Mouse (Mus musculus): ENCODE data around the gene Gas2l2. TPM values are rescaled to one million over a fixed set of nuclear protein-coding genes. Genes with fewer than 3 reads are reported as not detected.

Gene Gas2l2
- 0.14 and 0.19 TPM in 2 replicates for polyA plus RNA-seq (2012; rRNA removed)

DNA sequence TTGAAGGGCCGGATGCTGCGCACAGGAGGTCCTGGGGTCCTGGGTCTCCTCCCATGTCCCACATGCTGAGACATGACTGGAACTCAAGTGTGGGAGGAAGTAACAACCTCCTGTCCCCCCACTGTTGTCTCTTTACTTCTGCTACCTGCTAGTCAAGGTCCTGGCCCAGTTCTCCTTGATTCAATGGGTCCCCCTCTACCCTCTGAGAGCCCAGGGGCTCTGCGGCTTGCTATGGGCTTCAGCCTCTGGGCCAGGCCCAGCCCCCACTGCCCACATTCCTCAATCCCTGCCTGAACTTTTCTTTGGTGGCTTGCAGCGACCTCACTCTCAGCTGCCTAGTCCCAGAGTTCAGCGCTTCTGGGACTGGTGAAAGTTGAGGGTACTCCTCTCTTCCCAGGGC lies at the start of gene Gas2l2:
Gene Gas2l2 (minus strand): TSS at position 101 of the 400 bp plus-strand sequence.
- no peak for DNase-seq (ENCODE audit: low spot score)

DNA sequence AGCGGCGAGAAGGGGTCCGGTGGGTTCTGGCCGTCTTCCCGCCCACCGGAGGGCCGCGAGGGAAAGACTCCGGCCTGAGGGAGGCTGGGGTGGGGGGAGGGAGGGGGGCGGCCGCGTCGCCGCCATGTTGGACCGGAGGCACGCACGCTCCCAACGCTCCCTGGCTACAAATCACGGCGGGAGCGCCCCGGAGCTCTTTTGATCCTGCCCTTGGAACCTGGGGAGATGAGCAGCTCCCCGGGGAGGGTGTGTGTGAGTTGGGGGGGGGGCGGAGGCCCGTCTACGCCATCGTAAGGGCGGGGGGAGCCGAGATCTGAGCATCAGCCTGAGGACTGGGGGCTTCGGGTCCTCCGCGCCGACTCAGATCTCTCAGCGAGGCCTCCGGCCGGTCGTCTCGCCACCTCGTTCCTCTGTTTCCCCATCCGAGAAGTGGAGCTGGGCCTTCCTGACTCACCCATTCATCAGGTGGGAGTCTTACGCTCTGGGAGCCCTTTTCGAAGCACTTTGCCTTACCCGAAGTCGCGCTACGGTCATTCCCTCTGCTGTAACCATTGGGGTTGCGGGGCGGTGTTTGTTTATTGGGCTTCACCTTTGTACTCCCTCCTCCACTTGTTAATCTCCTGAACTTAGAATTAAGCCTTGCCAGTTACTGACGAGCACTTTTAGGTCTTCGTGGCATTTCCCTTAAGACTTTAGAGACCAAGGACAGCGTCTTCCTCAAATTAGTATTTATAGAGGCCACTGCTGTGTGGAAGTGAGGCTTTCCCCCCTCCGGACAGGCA lies 44.2 kb upstream of the Gas2l2 start:
- no peak for DNase-seq (ENCODE audit: low spot score)

DNA sequence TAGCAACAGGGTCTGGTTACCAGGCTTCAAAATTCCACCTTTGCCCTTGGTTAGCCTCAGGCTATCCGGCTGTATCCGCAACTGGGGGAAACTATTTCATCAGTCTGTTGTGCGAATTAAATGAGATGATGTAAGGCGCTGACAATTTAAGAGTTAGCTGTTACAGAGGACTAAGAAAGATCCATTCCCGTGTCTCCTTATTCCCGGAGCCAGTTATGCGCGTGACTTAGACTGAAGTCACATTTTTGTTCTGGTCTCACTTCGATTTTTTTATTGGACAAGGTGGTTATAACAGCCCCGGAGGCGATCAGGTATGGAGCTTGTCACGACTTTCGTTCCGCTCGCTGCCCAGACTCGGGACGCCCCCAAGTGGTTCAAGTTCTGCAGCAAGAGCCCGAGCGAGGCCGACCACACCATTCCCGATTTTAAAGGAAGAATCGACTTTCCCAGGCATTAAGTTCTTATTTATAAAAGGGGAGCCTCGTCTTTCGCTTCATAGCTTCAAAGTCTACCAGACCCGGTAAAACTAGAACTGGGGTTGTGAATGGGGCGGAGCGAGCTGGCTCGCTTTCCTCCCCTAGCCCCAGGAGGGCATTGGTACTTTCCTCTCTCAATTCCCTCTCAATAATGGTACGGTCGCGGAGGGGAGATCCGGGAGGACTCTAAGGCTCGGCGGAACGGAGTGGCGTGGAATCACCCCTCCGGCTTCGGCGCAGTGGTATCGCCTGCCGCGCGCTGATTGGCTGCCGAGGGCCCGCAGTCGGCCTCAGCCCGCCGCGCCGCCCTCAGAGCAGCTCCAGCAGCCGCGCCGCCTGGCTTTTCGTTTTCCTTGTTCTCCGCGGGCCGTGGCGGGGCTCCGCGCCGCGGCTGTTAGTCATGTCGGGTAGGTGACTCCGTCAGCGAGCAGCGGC lies 43.3 kb upstream of the Gas2l2 start, which contains the start of gene Taf15:
Gene Taf15 (plus strand): TSS at position 763 of the 911 bp plus-strand sequence.
- peak; percentile 98 for DNase-seq (ENCODE audit: low spot score)

DNA sequence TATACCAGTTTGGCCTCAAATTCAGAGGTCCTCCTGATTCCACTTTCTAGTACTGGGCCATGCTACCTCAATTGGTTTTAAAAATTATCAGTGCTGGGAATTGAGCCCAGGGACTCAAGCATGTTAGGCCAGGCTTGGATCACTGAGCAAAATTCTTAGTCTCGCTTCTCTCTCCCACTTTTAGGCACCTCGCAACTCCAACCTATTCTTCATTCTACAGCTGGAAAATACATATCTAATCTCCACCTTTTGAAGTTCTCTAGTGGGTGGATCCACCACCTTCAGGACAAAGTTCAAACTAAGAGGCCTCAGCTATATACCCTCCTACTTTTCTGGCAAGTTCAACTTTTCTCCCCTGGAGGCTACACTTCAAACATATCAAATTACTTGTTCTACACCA lies 42.5 kb upstream of the Gas2l2 start:
- DNase-seq (ENCODE audit: low spot score): no peak

DNA sequence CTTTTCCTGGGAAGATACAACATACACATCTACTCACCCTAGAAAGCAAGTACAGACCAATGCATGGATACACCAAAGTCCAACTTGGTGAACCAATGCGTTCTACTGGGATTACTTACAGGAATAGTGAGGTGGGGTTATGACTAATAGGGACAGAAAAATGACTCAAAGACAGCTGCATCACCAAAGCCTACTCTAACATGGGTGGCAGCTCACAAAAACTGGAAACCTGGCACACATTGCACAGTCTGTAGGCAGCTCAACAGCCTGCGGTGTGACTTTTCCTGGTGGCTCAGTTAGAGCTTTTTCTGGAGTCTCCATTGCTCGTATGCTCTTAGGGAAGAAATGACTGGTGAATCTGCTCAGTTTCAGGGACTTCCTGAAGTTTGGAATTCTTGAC lies 39.5 kb upstream of the Gas2l2 start:
- DNase-seq (ENCODE audit: low spot score): no peak

DNA sequence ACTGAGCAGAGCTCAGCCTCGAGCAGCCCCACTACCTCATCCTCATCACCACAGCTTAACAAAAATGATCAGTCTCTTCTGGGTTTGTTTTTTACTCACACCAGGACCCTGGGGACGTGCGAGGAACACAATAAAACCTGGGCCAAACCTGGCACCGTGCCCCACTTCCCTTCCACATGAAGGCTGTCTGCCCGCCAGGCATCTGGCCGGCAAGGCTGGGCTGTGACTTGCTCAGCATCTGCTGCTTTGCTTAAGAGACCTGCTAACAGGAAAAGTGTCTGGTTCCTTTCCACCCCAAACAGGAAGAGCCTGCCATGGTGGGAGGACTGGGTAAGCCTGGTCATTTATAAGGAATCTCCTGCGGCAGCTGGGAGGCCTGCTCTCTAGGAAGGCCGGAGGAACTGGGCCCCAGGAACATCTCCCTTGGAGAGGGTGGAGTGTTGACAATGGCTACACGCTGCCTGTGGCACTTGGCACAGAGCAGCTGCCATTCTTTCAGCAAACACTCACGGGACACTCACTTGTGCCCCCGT lies 37.9 kb upstream of the Gas2l2 start:
- no peak for DNase-seq (ENCODE audit: low spot score)

DNA sequence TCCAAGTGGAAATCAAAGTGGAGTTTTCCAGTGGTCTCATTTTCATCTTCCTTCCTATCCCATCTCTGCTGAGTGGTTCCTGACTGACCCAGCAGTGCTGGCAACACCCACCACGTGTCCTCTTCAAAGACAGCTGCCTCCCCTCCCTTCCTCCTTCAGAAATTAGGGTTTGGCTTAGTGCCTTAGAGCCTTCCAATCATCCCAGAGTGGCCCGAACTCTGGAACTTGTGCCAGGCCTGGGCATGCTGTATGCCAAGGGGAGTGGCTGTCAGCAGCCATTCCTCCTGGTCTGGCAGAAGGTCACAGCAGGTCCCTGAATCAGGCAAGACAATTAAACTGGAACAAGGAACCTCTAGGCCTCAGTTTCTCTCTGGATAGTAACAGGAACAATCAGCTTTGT lies 36.7 kb upstream of the Gas2l2 start:
- DNase-seq (ENCODE audit: low spot score): no peak

DNA sequence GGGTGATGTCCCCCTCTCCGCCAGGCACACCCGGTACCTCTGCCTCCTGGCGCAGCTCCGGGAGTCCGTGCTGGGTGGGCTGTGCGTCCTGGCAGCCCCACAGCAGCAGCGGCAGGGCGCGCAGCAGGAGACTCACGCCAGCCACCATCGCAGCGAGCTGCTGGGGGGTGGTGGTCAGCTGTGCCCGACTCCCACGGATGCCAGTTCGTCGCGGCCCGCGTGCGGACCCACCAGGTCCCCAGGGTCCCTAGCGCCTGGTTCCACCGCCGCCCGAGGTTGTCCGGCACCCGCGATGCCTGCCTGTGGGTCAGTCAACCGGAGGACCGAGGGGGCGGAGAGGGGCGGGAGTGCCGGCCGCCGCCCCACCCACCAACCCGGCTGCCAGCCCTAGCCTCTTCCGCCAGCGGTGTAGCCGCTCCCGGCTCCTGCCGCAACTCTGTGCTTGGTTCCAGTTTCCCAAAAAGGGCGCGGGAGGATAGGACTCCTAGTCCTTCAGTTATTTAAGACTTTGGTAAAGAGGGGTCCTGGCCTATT lies 33.5 kb upstream of the Gas2l2 start, which contains the start of gene Mmp28:
Gene Mmp28 (minus strand): TSS at position 361 of the 534 bp plus-strand sequence.
- DNase-seq (ENCODE audit: low spot score): peak; percentile 67

DNA sequence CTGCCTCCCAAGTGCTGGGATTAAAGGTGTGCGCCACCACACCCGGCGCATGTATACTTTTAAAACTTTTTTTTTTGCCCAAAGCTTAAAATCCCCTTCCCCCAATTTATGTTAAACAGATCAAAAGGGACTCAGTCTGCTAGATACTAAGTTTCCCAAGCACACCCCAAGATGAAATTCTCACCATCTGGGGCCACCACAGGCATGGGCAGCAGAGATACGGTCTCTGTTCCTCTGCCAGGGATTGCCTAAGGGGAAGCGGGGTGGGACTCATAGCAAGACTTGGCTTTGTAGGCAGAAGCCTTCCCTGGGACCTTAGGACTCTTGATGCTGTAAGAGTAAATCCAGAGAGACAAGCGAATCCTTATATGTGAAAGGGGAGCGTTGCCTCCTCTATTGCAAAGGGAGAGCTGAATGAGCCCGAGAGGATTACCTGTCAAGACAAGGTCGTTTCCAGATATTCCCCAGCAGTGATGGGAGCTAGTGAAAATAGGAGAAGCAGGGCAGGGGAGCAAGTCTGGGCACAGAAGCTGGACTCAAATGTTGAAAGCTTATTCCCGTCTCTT lies 32.3 kb upstream of the Gas2l2 start:
- DNase-seq (ENCODE audit: low spot score): no peak

DNA sequence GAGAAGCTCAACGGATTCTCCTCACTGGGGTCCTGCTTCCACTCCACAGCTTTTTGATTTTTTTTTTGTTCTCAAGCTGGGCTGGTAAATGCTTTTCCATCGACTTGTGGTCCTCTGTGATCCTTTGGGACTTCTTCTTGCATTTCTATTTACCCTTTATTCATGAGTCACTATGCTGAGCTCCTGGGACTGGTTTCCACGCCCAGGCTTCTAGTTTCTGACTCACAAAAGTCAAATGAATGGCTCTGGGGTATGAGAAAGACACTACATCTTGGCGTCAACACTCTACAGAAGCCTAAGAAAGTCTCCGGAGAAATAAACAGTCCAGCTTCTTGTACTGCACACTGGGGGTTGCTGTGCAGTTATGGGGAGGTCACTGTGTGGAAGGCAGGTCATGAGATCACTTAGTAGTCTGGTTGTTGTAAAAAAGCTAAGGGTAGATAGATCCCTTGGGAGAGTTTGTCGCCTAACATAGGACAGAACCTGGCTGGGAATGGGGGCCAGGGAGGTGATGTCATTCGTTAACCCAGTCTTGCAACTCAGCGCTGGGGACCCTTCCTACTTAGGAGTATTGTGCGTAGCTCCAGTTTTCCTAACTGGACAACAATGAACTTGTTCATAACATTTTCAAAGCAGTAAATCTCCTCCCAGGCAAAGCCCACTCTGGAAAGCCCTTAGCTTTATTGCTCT lies 28.8 kb upstream of the Gas2l2 start:
- no peak for DNase-seq (ENCODE audit: low spot score)

DNA sequence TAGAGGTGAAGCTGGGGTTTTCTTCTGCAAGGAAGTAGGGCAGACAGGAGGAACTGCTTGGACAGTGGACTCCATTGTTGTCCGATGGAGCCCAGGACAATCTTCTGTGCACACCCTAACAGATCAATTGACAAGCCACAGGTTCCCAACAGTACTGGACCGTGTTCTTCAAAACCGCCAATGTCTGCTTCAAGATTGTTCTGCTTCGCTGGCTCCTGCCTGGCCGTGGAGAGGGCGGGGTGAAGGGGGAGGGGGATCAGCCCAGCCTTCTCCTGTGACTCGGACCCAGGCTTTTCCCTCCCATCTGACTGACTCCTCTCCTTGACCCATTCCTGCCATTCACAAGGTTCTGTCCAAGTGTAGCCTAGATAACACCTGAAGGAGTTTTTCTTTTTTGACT lies 28.0 kb upstream of the Gas2l2 start:
- DNase-seq (ENCODE audit: low spot score): no peak

DNA sequence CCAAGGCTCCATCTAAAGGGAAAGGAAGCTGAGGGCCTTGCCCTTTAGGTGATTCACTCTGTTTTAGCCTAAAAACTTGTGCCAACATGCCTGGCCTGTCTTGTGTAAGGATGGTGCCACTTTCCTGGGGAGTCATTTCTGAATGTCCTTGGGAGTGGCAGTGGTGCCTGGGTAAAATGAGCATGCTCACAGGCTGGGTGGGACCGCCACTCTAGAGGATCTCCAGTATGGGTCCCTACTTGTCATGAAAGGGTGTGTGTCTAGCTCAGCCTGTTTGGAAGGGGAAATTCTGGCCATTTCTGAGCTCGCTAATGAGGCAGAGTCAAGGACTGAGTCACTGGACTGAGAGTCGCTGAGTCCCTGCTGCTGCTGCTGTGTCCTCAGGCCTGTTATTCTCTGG lies 26.4 kb upstream of the Gas2l2 start:
- DNase-seq (ENCODE audit: low spot score): no peak

DNA sequence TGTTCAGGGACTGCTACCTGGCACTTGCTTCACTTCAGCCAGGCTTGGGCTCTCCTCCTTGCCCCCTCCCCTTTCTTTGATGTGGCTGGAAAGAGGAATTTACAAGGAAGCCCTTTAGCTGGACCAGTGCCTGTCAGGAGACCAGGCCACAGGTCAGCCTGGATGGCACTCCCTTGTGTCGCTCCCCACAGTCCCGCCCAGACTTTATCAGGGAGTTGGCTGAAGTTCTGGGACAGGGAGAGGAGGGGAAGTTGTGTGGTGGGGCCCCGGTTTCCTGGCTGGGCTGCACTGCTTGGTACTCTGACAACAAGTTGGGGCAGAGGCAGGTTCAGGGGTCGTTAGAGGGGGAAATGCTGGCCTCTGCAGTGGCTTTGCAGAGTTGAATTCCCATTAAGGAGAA lies 25.3 kb upstream of the Gas2l2 start:
- no peak for DNase-seq (ENCODE audit: low spot score)

DNA sequence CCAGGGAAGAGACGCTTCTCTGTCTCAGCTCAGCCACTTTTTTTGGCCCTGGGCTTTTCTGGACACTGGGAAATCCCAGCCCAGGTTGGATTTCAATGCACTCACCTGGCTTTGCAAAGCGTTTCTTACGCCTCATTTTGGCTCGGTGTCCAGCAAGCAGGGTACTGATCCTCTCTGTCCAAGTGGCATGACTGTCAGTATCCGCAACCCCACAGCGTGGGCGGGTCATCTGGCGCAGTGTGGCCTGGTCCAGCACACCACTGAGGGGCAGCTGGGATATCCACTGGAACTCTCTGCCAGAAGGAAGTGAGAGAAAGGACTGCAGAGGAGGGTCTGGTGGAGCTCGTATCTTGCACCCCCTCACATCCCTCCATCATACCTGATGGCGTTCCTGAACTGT lies 22.0 kb upstream of the Gas2l2 start:
- DNase-seq (ENCODE audit: low spot score): no peak

DNA sequence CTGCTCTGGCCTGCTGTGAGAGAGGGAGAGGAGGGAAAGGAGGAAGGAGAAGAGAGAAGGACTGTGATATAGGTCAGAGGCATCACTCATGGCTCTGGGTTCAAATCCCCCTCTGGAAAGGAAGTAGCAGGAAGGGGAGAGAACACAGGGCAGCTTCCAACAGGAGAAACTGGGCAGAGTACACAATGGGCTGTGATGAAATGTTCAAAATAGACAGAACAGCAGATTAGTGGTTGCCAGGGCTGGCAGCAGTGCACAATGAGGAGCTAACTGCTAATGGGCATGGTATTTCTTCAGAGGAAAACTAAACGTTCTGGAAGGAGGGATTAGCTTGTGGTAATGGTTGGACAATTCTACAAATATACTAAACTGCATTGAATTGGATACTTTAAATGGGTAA lies 21.3 kb upstream of the Gas2l2 start:
- DNase-seq (ENCODE audit: low spot score): no peak

DNA sequence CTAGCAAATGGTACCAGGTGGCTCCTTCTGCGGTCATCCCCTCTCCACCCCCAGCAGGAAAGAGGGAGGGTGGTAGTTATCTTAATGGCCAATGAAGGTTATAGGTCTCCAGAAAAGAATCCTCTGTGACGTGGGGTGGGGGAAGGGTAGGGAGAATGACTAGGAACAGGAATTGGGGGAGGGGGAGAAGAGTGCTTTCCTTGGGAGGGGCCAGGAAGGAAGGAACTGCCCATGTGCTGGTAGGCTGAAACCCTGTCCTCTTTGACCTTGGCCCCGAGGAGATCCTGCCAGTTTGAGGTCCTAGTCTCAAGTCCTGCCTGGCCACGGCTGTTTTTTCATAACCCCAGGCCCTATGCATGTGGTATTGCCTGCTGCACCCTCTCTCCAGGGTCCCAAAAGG lies 20.0 kb upstream of the Gas2l2 start:
- no peak for DNase-seq (ENCODE audit: low spot score)

DNA sequence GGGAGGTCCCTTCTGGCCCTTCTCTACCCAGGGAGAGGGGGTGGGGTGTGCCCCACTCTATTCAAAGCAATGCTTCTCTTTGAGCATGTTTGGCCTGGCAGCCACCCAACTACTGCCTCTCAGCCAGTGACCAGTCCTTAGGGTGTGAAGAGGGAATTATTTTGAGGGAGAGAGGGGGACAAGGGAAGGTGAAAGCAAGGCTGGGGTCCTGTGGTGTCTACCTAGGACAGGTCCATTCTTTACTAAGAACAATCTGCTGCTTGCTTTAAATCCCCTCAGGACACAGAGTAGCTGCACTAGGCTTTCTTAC lies 19.6 kb upstream of the Gas2l2 start:
- DNase-seq (ENCODE audit: low spot score): no peak

DNA sequence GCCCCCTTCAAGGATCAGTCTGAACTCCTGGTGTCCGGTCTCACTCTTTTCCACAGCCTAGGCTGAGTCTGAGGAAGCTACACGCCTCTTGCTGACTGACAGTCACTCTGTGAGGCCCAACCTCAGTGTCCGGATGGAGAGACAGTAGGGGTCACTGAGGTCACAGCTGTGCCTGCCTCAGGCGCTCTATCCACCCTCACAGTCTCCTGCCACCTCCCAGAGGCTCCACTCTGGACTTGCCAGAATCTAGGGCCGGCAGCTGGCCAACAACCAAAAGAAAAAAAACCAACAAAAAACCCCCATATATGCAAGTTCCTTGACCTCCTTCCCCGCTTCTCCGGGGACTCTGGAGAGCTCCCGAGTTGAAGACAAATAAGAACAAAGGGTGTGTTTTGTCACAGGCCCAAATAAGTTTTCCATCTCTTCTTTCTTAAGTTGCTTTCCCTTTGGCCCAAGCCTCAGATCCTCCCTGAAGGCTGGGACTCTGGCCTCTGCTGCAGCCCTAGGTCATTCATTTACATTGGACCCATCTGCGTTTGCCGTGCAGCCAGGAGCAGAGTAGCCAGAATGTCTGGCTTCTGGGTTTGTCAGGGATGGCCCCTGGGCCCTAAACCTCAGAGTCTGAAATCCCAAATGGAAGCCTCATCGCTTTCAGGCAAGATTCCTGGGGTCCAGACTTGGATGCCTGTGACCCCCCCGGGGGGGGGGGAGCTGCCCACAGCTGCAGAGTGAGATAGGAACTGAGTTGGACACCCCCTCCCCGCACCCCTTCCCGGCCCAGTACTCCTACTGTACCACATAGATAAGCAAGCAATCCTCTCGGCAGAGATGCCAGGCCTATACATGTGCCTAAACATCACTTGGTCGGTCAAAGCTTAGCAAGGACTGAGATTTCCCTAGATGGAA lies 19.0 kb upstream of the Gas2l2 start:
- no peak for DNase-seq (ENCODE audit: low spot score)

DNA sequence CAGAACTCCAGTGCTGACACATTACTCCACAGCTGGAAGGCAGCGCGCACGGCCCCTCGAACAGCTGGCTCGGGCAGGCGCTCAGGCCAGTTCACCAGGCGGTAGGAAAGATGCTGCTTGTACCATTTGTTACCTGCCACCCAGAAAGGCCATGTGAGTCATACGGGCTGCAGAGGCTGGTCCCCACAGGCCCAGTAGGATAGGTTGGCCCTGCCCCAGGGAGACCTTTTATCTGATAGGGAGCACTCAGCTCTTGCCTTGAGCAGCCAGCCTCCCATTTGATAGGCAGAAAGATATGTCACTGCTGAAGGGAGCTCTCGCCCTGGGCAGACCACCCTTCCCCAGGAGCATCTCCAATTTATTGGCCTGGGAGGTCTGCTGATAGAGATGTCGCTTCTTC lies 18.4 kb upstream of the Gas2l2 start:
- DNase-seq (ENCODE audit: low spot score): no peak

DNA sequence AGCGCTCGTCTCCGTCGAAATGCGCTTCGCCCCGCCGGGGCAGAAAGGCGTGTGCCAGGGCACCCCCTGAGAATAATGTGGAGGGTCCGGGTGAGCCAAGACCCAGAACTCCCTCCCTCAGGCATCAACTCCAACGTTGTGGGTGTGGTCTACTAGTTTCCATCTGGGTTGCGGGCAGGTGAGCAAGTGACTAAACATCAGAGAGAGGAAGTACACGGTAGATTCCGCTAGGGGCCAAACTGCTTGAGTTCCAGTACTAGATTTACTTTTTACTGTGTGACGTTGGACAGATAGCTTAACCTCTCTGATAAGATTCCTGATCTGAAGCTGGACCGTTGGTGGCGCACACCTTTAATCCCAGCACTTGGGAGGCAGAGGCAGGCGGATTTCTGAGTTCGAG lies 15.7 kb upstream of the Gas2l2 start:
- DNase-seq (ENCODE audit: low spot score): no peak
